ENCODE assay signal across 18 mouse cellular contexts in the genomic region with DNA sequence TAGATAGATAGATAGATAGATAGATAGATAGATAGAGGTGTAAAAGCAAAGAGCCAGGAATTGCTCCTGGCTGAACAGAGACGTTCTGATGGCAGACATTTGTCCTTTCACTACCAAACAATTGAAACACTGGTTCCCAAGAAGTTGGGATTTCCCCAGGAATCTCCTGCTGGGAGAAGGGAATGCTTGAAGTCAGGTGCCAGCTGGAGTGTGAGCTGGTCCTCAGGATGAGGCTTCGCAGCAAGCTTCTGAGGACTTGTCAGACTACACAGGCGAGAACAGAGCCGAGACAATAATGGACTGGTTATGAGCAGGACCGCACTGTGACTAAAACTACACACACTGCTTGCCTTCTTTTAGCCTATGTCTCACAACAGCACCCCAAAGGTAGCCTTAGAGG.
A peak's percentile ranks its signal among the peaks of the same experiment; 100 is the strongest.
DNase-seq lines count a peak whose midpoint lies in the region; ATAC-seq lines count a peak whose summit lies in the region.
"Had no signal": no experiment of that assay in that cellular context is flagged by ENCODE, and none has a peak within 500 bp of the region (broad histone marks: within the 10 kb centered on the region; RNA-seq: fewer than 3 reads in every experiment).

No protein-coding gene starts in this region.

- 0 out of 2 replicates have a peak, but pooled peaks have one; percentile 46 for ATAC-seq in cerebellum, adult (ENCODE audit: insufficient number of reproducible peaks, low FRiP score, low TSS enrichment)
- ATAC-seq: activated CD4-positive, CD25-positive, alpha-beta regulatory T cell, adult 4 months; CD4-positive, CD25-positive, alpha-beta regulatory T cell, adult 4 months; forebrain, embryonic 15.5 days had no signal

- no peak for DNase-seq in cerebellum, postnatal 4 days (ENCODE audit: low spot score in 2 of 2)
- DNase-seq in cerebellum, adult 18-20 months: peak; percentile 67 to 70
- peak; percentile 80 for DNase-seq in cerebellum, adult 9-11 months
- peak; percentile 57 to 75 for DNase-seq in cerebellum, postnatal 36 days
- DNase-seq in lung, postnatal 25 days (ENCODE audit: low spot score): no peak
- DNase-seq in kidney, adult 18-20 months: no peak
- no peak for DNase-seq in T-cell, adult 2 months (ENCODE audit: low spot score)
- DNase-seq: adrenal gland, adult 2 months; adrenal gland, postnatal 25 days; B cell, adult 2 months; gastrocnemius, postnatal 36 days; heart, adult 18-20 months; heart, postnatal 10 days; kidney, adult 2 months had no signal

Comparison
In these comparisons a context has a peak if more than half of its experiments do, and no peak if none do; other contexts are left out.
1. DNase-seq: peak in cerebellum, adult 18-20 months (2 of 2), cerebellum, adult 9-11 months (single experiment) and cerebellum, postnatal 36 days (2 of 2); none in cerebellum, postnatal 4 days (0 of 2), lung, postnatal 25 days (single experiment), kidney, adult 18-20 months (single experiment) and T-cell, adult 2 months (single experiment).